Mouse (Mus musculus) MEL (cell line): ENCODE measurements around the gene 4930524J08Rik. TPM values are rescaled to one million over a fixed set of nuclear protein-coding genes. Genes with fewer than 3 reads are reported as not detected.

Experiments used
- DNase-seq: peaks from one replicate; pipeline ENCODE4 v3.0.0; 2011; ENCODE audit warnings: low read depth, low spot score
- H3K27ac ChIP-seq: 2 replicates; pipeline ENCODE4 v1.5.1; 2012; ENCODE audit warnings: low read depth, mild to moderate bottlenecking, control low read depth, low read length, moderate library complexity; ENCODE audit not compliant: control insufficient read depth
- H3K27me3 ChIP-seq, 2 experiments: fragments of 150-350 bp in 1 of 2; sonication (generic) in 1 of 2; 2 replicates each; pipeline ENCODE4 v1.6.1; 2012; ENCODE audit warnings: low read length in 2 of 2, mild to moderate bottlenecking in 2 of 2, improper control_type of control experiment in 1 of 2, moderate library complexity in 1 of 2; ENCODE audit not compliant: insufficient read depth in 2 of 2, control insufficient read depth in 1 of 2
- H3K36me3 ChIP-seq, 2 experiments: 2 replicates each; pipeline ENCODE4 v1.6.1; 2012 to 2014; ENCODE audit warnings: low read length in 2 of 2, improper control_type of control experiment in 1 of 2, inconsistent platforms in 1 of 2, mild to moderate bottlenecking in 1 of 2; ENCODE audit not compliant: insufficient read depth in 2 of 2, control insufficient read depth in 1 of 2
- H3K4me1 ChIP-seq, 2 experiments: fragments of 150-350 bp in 1 of 2; sonication (generic) in 1 of 2; 2 replicates each; pipeline ENCODE4 v1.6.1; 2012; ENCODE audit warnings: low read length in 2 of 2, improper control_type of control experiment in 1 of 2, mild to moderate bottlenecking in 1 of 2; ENCODE audit not compliant: insufficient read depth in 2 of 2, control insufficient read depth in 1 of 2
- H3K4me3 ChIP-seq, 2 experiments: fragments of 150-350 bp in 1 of 2; sonication (generic) in 1 of 2; 2 replicates each; pipeline ENCODE4 v1.5.1; 2012; ENCODE audit warnings: low read depth in 2 of 2, low read length in 2 of 2, mild to moderate bottlenecking in 2 of 2, moderate library complexity in 2 of 2, control low read depth in 1 of 2, improper control_type of control experiment in 1 of 2; ENCODE audit not compliant: control insufficient read depth in 1 of 2, insufficient read depth in 1 of 2
- H3K79me2 ChIP-seq: 2 replicates; pipeline ENCODE4 v1.6.1; 2012; ENCODE audit warnings: mild to moderate bottlenecking, low read length, moderate library complexity; ENCODE audit not compliant: control insufficient read depth, poor library complexity, insufficient read depth
- H3K9ac ChIP-seq: 2 replicates; pipeline ENCODE4 v1.6.1; 2012; ENCODE audit warnings: low read depth, mild to moderate bottlenecking, control low read depth, low read length, moderate library complexity; ENCODE audit not compliant: control insufficient read depth, poor library complexity, severe bottlenecking
- H3K9me3 ChIP-seq: fragments of 150-350 bp; sonication (generic); replicated peaks from 2 replicates; pipeline ENCODE4 v1.6.1; 2012; ENCODE audit warnings: mild to moderate bottlenecking, low read length, improper control_type of control experiment, moderate library complexity; ENCODE audit not compliant: insufficient read depth
- GATA1 ChIP-seq: IDR thresholded peaks from 2 replicates; pipeline ENCODE4 v1.6.1; 2011; ENCODE audit warnings: low read depth, low read length, improper control_type of control experiment
- KAT2A ChIP-seq: conservative IDR thresholded peaks from 2 replicates; pipeline ENCODE4 v1.6.1; 2012; ENCODE audit warnings: low read depth, low read length, improper control_type of control experiment, inconsistent platforms
- MAFK ChIP-seq: IDR thresholded peaks from 2 replicates; pipeline ENCODE4 v1.6.1; 2011; ENCODE audit warnings: low read depth, mild to moderate bottlenecking, low read length, improper control_type of control experiment, borderline replicate concordance
- MYB ChIP-seq: IDR thresholded peaks from 2 replicates; pipeline ENCODE4 v1.6.1; 2011; ENCODE audit warnings: mild to moderate bottlenecking, low read depth, low read length, improper control_type of control experiment
- POLR2AphosphoS2 ChIP-seq: IDR thresholded peaks from 2 replicates; pipeline ENCODE4 v1.6.1; 2011; ENCODE audit warnings: low read length, improper control_type of control experiment
- POLR2AphosphoS5 ChIP-seq: IDR thresholded peaks from 2 replicates; pipeline ENCODE4 v1.6.1; 2012; ENCODE audit warnings: low read depth, borderline replicate concordance, mild to moderate bottlenecking, inconsistent platforms, low read length, moderate library complexity, mixed read lengths
- RAD21 ChIP-seq: IDR thresholded peaks from 2 replicates; pipeline ENCODE4 v1.6.1; 2011; ENCODE audit warnings: mild to moderate bottlenecking, low read depth, low read length, improper control_type of control experiment
- ZC3H11A ChIP-seq: IDR thresholded peaks from 2 replicates; pipeline ENCODE4 v1.6.1; 2012; ENCODE audit warnings: low read depth, mild to moderate bottlenecking, inconsistent platforms, low read length, improper control_type of control experiment
- ZKSCAN1 ChIP-seq: IDR thresholded peaks from 2 replicates; pipeline ENCODE4 v1.6.1; 2012; ENCODE audit warnings: low read depth, mild to moderate bottlenecking, inconsistent platforms, low read length, improper control_type of control experiment, moderate library complexity
- ZNF384 ChIP-seq: IDR thresholded peaks from 2 replicates; pipeline ENCODE4 v1.6.1; 2012; ENCODE audit warnings: low read depth, mild to moderate bottlenecking, inconsistent platforms, low read length, improper control_type of control experiment
- polyA plus RNA-seq, 2 experiments: library from polyadenylated mRNA; stranded (reverse) in 1 of 2; unstranded in 1 of 2; fragments of >175 nt in 1 of 2; fragments of >200 nt in 1 of 2; gene quantifications; 2 replicates each; pipeline versions ENCODE4 v1.2.1 to v1.2.4; 2012; ENCODE audit warnings: low replicate concordance in 2 of 2, low read depth in 1 of 2; ENCODE audit not compliant: insufficient read length in 2 of 2, insufficient read depth in 1 of 2, missing spikeins in 1 of 2
- total RNA-seq: library from RNA; depleted of rRNA; stranded (reverse); fragments of 300-350 nt; gene quantifications from 2 replicates; pipeline ENCODE4 v1.2.3, GENCODE M21; 2012; rRNA removed

4930524J08Rik gene
- total and polyA plus RNA-seq, 3 experiments, result 1.0 to 6.7 TPM; not detected in 1

GRCm38 (mm10) chr5:100024403-100024802 lies 45.5 kb downstream of the 4930524J08Rik start:
- 0 out of 4 replicates have a peak, but pooled peaks cover 0 to 6% of the 10 kb centered on the region in 2 experiments for H3K4me1 ChIP-seq
- DNase-seq, result no peak
- TF ChIP-seq MAFK, result no peak
- no peak for TF ChIP-seq KAT2A
- TF ChIP-seq ZNF384, result no peak
- no peak for TF ChIP-seq GATA1
- no peak for TF ChIP-seq MYB
- H3K9ac ChIP-seq, result no peak overlapping the region
- H3K27ac ChIP-seq, result no peak overlapping the region
- no peaks in the 10 kb centered on the region for H3K9me3 ChIP-seq
- H3K36me3 ChIP-seq, result no peaks in the 10 kb centered on the region
- H3K79me2 ChIP-seq, result no peaks in the 10 kb centered on the region
- no peak overlapping the region for H3K4me3 ChIP-seq
- H3K27me3 ChIP-seq, result no peaks in the 10 kb centered on the region

- H3K9me3 ChIP-seq, result no peaks in the 10 kb centered on the region
- H3K4me3 ChIP-seq, result no peak overlapping the region
- no peak overlapping the region for H3K9ac ChIP-seq
- H3K27ac ChIP-seq, result no peak overlapping the region
- H3K27me3 ChIP-seq, result no peaks in the 10 kb centered on the region
- TF ChIP-seq RAD21 (no peak), ZC3H11A (no peak), POLR2AphosphoS5 (no peak), POLR2AphosphoS2 (no peak), ZKSCAN1 (no peak)
- 0 out of 4 replicates have a peak, but pooled peaks cover 0 to 5% of the 10 kb centered on the region in 2 experiments for H3K4me1 ChIP-seq
- DNase-seq, result no peak
- H3K79me2 ChIP-seq, result no peaks in the 10 kb centered on the region
- H3K36me3 ChIP-seq, result no peaks in the 10 kb centered on the region
These were observed 46.0 kb downstream of the 4930524J08Rik start for GRCm38 (mm10) chr5:100024868-100025267.

Other genes with a start within 250 kb of the 4930524J08Rik start
- not detected in 2 replicates for gene Rasgef1b, start 250.0 kb upstream of the 4930524J08Rik start, total RNA-seq
- not detected for gene Rasgef1b, start 250.0 kb upstream of the 4930524J08Rik start, polyA plus RNA-seq
- gene Vamp9, start 72.8 kb upstream of the 4930524J08Rik start, total RNA-seq, result not detected in 2 replicates
- gene Vamp9, start 72.8 kb upstream of the 4930524J08Rik start, polyA plus RNA-seq, result not detected
- 55.4 and 70.6 TPM in 2 replicates for gene Hnrnpd, start 123 bp upstream of the 4930524J08Rik start, total RNA-seq
- 100 to 1,000 TPM in 1 of 2 experiments, not detected in 1; 796 TPM for gene Hnrnpd, start 123 bp upstream of the 4930524J08Rik start, polyA plus RNA-seq
- 140 and 153 TPM in 2 replicates for gene Hnrnpdl, start 60.6 kb downstream of the 4930524J08Rik start, total RNA-seq
- gene Hnrnpdl, start 60.6 kb downstream of the 4930524J08Rik start, polyA plus RNA-seq, result 100 to 1,000 TPM in 1 of 2 experiments, not detected in 1; 239 TPM
- 78.7 and 83.3 TPM in 2 replicates for gene Enoph1, start 60.9 kb downstream of the 4930524J08Rik start, total RNA-seq
- 10 to 100 TPM in 1 of 2 experiments, not detected in 1; 89.0 TPM for gene Enoph1, start 60.9 kb downstream of the 4930524J08Rik start, polyA plus RNA-seq
- 0.04 TPM in 1 of 2 replicates, not detected in the other for gene Tmem150c, start 180.7 kb downstream of the 4930524J08Rik start, total RNA-seq
- gene Tmem150c, start 180.7 kb downstream of the 4930524J08Rik start, polyA plus RNA-seq, result under 1 TPM in 1 of 2 experiments, not detected in 1; 0.06 TPM